Mouse (Mus musculus) left cerebral cortex, postnatal 36 days (tissue): ENCODE data around the gene Col2a1. TPM values are rescaled to one million over a fixed set of nuclear protein-coding genes. Genes with fewer than 3 reads are reported as not detected.

Source experiments
- DNase-seq, 2 experiments: peaks; one replicate each; pipeline ENCODE4 v3.0.0; 2021 to 2022; ENCODE audit warnings: low spot score in 2 of 2, mixed read lengths in 1 of 2
- intact Hi-C: fragments of 180-260 bp; cut with DNase I; formaldehyde crosslinking; loops from one replicate; pipeline ENCODE4 v1.15.1; 2025
- total RNA-seq, 2 experiments: library from RNA; stranded (reverse); gene quantifications; 2 replicates each; pipeline ENCODE4 v1.2.3; 2021

Gene Col2a1
- under 1 TPM; 0.30 to 0.48 TPM for total RNA-seq

GRCm38 (mm10) chr15:98003822-98004739, at the start of gene Col2a1:
Gene Col2a1 (minus strand): TSS chr15:98004695.
- DNase-seq = no peak
- intact Hi-C loops = no loop called here

GRCm38 (mm10) chr15:98051685-98052084, 47.2 kb upstream of the Col2a1 start:
- DNase-seq = no peak
- intact Hi-C loops = no loop called here

DNA sequence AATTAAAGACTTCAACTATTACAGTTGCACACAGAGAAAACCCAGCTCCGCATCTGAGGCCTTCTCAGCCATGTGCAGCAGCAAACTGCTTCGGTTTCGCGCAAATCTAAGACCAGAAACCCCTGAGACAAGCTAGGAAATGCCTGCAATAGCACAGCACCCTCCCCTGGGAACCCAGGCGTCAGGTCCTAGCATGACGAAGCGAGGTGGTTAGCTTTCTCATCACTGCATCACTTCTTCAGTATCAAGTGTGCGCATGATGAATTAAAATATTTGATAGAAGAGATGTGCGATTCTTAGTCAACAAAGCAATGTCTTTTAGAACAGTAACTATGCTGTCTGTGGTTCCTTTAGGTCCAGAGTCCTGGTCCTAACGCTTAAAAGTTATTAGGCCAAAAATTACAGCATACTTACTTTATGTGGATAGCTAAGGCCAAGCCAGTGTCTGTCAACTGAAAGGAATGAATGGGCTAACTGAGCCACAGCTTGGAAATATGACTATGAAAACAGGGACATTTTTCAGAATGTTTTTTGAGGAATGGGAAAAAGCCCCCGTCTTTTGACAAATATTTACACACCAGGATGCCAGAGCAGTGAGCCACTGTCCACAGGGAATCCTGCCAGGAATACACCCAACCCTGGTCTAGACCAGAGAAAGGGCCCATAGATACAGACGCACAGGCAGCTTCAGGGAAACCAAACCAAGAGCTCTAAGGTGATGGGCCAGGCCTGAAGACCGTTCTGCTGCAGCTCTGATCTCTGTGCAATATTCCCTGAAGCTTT, 44.6 kb upstream of the Col2a1 start:
- intact Hi-C loops = no loop called here
- no peak for DNase-seq

GRCm38 (mm10) chr15:98044387-98044786, 39.9 kb upstream of the Col2a1 start:
- intact Hi-C loops = no loop called here

DNA sequence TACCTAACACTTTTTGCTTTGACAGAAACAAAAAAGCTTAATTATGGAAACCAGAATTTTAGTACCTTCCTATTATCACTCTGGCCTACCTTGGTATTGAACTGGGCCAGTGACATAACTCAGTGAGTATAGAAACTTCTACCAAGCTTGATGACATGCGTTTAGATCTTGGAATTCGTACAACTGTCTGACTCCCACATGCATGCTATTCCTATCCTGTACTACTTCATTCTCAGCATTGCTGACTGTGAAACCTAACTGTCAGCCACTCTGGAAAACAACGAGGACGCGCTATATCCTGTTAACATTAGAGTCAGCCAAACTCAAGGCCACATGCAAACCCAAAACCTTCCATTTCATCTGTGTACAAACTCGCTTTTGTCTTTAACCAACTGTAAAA, 39.5 kb upstream of the Col2a1 start:
- no peak for DNase-seq
- intact Hi-C loops = no loop called here

More at GRCm38 (mm10) chr15:98044387-98044786, 39.9 kb upstream of the Col2a1 start:
- DNase-seq = no peak

DNA sequence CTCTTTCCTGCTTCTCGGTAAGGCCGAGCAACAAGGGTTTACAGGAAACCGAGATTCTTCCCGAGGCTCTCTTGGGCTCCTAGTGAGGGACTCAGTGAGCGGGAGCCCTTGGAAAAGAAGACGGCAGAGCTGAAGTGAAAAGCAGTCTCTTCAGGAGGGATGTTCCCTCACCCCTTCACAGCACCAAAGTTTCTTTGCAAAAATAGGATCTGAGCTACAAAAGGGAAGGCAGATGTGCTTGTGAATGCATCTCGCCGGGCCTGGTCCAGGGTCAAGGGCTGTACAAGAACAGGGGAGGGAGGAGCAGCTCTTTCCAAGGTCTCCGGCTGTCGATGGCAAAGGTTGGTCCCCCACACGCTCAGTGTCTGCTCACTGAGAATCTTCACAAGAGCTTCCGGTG, 38.0 kb upstream of the Col2a1 start:
- intact Hi-C loops = no loop called here
- no peak for DNase-seq

GRCm38 (mm10) chr15:98039682-98040081, 35.2 kb upstream of the Col2a1 start:
- intact Hi-C loops = no loop called here
- no peak for DNase-seq

- intact Hi-C loops = no loop called here
- DNase-seq = no peak
Observed at GRCm38 (mm10) chr15:98036578-98036977, 32.1 kb upstream of the Col2a1 start.

GRCm38 (mm10) chr15:98035076-98035755, 30.7 kb upstream of the Col2a1 start:
- DNase-seq = no peak
- intact Hi-C loops = no loop called here

DNA sequence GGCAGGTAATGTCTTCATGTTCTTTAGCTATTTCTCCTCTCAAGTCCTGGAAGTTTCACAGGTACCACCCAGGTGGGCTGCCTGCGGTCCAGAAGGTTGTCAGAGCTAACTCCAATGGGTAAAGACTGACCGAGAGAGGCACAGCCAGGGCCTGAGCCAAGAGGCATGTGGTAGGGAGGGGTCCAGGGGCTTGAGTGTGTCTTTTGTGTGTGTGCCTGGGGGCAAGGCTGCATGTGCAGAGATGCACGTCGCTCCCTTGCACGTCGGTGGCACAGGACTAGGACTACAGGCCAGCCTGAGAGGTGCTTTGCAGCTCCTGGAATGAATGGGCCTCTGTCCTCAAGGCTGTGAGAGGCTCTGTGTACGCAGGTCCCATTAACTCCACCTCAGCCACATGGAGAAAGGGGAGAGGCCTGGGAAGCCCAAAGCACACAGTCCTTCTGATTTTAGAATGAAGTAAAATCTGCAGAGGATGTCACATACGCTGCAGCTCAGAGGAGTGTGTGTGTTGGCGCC, 28.8 kb upstream of the Col2a1 start:
- DNase-seq = no peak
- intact Hi-C loops = no loop called here

- no peak for DNase-seq
- intact Hi-C loops = no loop called here
Observed at GRCm38 (mm10) chr15:98029798-98030197, 25.3 kb upstream of the Col2a1 start.

GRCm38 (mm10) chr15:98026967-98027904, 22.7 kb upstream of the Col2a1 start:
- intact Hi-C loops = no loop called here
- DNase-seq = no peak

DNA sequence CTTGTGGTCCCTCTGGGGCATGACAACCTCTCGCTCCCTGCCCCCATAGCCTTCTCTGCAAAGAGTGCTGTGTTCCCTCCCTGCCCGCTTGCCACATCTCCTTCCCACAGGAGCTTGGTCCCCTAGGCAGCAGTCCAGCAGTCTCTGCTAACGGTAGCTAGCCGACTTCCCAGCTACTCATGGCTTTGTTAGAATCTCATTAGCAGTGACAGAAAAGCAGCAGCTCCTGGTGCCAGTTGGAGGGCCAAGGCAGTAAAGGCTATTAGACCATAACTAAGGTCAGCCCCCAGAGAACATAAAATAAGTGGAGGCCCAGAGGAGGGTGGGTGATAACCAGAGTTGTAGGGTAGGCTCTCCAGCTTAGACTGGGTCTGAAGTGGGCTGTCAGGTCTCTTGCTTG, 21.1 kb upstream of the Col2a1 start:
- DNase-seq = no peak
- intact Hi-C loops = no loop called here

DNA sequence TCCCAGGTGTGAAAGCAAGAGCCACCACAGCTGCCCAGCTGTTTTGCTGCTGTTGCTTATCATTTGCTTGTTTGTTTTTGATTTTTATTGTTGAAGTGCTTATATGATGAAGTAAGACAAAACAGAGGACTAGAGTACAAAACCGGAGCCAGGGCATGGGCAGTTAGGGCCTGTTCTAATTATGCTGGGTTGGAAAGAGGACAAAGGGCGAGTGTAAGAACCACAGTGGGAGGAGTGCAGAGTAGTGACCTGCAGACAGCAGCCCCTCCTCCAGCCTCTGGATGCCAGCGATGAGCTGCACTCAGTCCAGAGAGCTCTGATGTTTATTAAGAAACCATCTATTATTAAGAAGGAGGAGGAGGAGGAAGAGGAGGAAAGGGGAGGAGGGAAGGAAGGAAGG, 18.6 kb upstream of the Col2a1 start:
- intact Hi-C loops = no loop called here
- no peak for DNase-seq

DNA sequence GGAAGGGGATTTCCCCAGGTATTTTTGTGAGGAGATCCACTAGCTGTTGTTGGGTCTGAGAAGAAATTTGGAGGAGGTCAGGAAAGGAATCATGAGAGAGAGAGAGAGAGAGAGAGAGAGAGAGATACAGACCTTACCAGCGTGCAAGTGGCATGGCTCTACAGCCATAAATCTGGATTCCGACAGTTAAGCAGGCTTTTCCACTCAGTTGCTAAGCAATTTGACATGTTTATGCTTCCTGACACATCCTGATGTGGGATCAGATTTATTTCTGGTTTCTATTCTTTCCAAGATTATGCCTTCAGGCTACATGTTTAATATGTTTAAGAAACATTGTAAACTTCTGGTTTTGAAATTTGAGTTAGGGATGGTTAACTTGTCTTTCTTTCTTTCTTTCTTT, 17.4 kb upstream of the Col2a1 start:
- DNase-seq = no peak
- intact Hi-C loops = no loop called here

DNA sequence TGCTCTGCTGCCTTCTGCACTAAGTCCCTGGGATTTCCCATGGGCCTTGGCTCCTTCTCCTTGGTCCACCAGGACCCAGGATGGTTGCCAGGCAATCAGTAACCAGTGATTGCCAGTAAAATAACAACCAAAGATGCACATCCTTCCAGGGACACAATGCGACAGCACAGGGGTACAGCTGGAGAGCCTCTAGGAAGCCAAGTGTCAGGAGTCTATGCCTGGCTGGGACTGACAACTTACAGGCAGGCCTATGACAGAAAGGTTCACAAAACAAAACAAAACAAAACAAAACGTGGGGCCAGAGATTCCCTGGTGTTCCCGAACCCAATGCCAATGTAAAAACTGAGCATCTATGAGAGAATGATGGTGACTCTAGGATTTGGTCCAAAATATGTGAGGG, 14.6 kb upstream of the Col2a1 start:
- no peak for DNase-seq
- intact Hi-C loops = no loop called here

DNA sequence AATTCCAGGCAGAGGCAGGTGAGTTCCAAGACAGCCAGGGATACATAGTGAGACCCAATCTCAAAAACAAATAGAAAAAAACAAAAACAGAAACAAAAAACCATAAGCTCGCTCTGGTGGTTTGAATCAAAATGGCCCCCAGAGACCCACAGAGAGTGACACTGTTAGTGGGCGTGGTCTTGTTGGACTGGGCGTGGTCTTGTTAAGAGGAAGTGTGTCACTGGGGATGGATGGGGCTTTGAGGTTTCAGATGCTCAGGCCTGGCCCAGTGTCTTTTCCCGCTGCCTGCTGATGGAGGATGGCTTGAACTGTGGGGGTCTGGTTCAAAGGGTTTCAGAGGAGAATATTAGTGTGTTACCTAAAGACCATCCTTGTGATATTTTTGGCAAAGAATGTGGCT, 13.4 kb upstream of the Col2a1 start:
- intact Hi-C loops = no loop called here
- no peak for DNase-seq

DNA sequence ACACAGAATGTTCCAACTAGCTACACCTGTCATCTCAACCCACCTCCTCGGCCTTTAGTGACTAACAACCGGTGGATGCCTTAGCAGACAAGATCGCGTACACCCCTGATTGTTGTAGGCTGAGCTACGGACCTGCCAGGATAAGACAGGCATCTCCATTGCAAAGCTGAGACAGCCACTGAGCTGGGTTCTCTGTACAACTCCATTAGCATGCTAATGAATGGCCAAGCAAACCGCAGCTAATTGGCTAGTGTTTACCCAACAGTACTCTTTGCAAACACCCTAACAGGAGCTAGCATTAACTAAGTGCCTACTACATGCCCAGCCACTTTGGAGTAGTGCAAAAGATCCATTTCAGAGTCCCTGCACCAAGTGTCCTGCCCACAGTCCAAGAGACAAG, 8.3 kb upstream of the Col2a1 start:
- intact Hi-C loops = no loop called here
- no peak for DNase-seq

DNA sequence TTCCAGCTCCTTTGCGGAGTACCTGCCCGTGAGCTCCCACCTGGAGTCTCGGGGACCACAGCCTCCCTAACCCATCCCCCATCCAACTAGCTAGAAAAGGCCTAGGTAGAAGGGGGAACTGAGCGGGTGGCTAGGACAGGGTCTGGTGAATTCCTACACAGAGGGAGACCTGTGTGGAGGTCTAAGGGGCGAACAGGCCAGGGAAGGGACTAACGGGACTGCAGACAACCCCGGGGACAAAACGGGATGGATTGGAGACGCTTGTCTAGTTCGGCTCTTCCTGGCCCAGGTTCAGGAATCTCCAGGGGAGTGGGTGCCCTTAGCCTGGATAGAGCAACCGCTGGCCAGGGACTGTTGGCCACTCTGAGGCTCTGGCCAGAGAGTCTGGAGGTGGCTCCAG, 686 bp upstream of the Col2a1 start:
- intact Hi-C loops = no loop called here
- DNase-seq = no peak
